Mouse (Mus musculus) liver, adult 2 months (tissue): ENCODE data around the gene Chn1.

Experiments
- CTCF ChIP-seq: fragments of 200-500 bp; IDR thresholded peaks from 2 replicates; pipeline ENCODE4 v1.5.1; 2011; ENCODE audit warnings: low read depth, low read length, control low read depth
- POLR2A ChIP-seq: fragments of 200-500 bp; IDR thresholded peaks from 2 replicates; pipeline ENCODE4 v1.6.1; 2011; ENCODE audit warnings: low read length, control low read depth; ENCODE audit not compliant: insufficient read depth; ENCODE audit errors: extremely low read depth

DNA sequence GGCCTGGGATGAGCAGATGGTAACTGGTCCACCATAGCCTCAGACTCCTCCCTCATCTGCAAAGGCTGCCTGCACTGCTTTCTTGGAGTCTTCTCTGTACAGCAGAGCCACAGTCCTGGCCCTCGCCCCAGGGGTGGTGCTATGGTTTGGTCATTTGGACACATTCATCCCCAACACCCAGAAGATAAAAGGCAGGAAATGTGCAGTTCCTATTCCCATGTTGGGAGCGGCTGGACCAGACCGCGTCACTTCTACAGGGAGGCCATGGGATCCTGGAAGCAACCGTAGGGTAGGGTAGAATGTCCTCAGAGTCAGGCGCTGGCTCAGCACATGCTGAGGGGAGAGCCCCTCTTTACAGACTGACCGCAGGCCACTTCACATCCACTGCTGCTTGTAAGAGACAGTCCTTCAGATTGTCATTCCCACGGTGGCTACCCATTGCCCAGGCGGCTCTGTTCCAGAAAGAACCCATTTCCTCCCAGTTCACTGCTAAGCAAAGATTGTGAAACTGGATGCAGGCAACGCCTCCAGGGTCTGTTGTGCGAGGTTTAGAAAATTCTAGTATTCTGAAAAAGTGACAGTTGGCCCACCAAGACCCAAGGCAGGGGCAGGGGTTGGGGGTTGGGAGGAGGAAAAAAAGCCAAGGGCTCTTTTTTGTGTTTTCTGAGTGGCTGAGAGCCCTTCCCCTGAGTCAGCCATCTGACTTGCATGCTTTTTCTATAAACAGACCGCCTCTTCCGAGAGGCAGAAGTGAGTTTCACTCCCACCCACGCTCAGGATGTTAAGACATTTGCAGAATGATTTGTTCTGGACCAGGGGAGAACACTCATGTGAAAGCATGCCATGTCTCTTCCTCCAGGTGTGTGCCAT lies 182.7 kb downstream of the Chn1 start:
- TF ChIP-seq CTCF (no peak), POLR2A (no peak)
